Mouse (Mus musculus) cerebellum, adult 9-11 months (tissue): ENCODE data around the gene Chid1.
"Not testable (repeated sequence)": the region's sequence is repeated elsewhere in the genome, so short reads cannot be mapped to it uniquely, and the experiment has no call there.

Source experiments
- DNase-seq: peaks from one replicate; pipeline ENCODE4 v3.0.0; 2022

Gene Chid1

GRCm38 (mm10) chr7:141460391-141461113 is 79.1 kb downstream of the Chid1 start, which contains the start of gene Cracr2b:
Gene Cracr2b, plus strand, starts transcription at chr7:141461094.
- peak; percentile 75 for DNase-seq

- no peak for DNase-seq
Measured at GRCm38 (mm10) chr7:141460001-141460390, 79.7 kb downstream of the Chid1 start.

- DNase-seq: peak; percentile 91
Measured at GRCm38 (mm10) chr7:141459301-141459711, 80.4 kb downstream of the Chid1 start.

GRCm38 (mm10) chr7:141458661-141459060 is 81.0 kb downstream of the Chid1 start:
- no peak for DNase-seq

- DNase-seq: peak; percentile 78
Measured at GRCm38 (mm10) chr7:141457986-141458660, 81.5 kb downstream of the Chid1 start.

- peak; percentile 67 for DNase-seq
Measured at GRCm38 (mm10) chr7:141457236-141457635, 82.4 kb downstream of the Chid1 start.

- no peak for DNase-seq
Measured at GRCm38 (mm10) chr7:141456739-141457138, 82.9 kb downstream of the Chid1 start.

GRCm38 (mm10) chr7:141455610-141456314 is 83.9 kb downstream of the Chid1 start:
- DNase-seq: peak; percentile 87

- peak; percentile 91 for DNase-seq
Measured at GRCm38 (mm10) chr7:141454967-141455551, 84.6 kb downstream of the Chid1 start, which contains the start of gene Pnpla2. Gene Pnpla2, plus strand, starts transcription at chr7:141455198.

- no peak for DNase-seq
Measured at GRCm38 (mm10) chr7:141453636-141454035, 86.0 kb downstream of the Chid1 start.

GRCm38 (mm10) chr7:141451928-141452327 is 87.7 kb downstream of the Chid1 start:
- no peak for DNase-seq

GRCm38 (mm10) chr7:141447110-141447991 is 92.3 kb downstream of the Chid1 start, which contains the start of gene Rplp2:
Gene Rplp2, plus strand, starts transcription at chr7:141447370.
- DNase-seq: peak; percentile 94

- DNase-seq: not testable (repeated sequence)
Measured at GRCm38 (mm10) chr7:141446374-141446773, 93.3 kb downstream of the Chid1 start.

GRCm38 (mm10) chr7:141443828-141444237 is 95.8 kb downstream of the Chid1 start, which contains the start of gene Pidd1:
Gene Pidd1, minus strand, starts transcription at chr7:141444025.
- peak; percentile 47 for DNase-seq
